Mouse (Mus musculus): ENCODE measurements at regions not wholly inside any gene's neighbourhood (a gene's known extent, or its start where the extent isn't known, plus 50 kb on each side); places are given as distances from the start of the nearest gene placed in this dataset.

- ATAC-seq (ENCODE audit: low read depth), result no peak
- no peak overlapping the region for H3K4me3 ChIP-seq (ENCODE audit: low read length)
- no peaks in the 10 kb centered on the region for H3K9me3 ChIP-seq (ENCODE audit: control insufficient read depth, low read length)
- H3K4me2 ChIP-seq (ENCODE audit: low read depth, low read length), result no peak overlapping the region
- H3K4me1 ChIP-seq (replicated peaks; ENCODE audit: control insufficient read depth, insufficient read depth, low read length), result no peaks in the 10 kb centered on the region
- H3K27me3 ChIP-seq (ENCODE audit: control insufficient read depth, insufficient read depth, low read depth, low read length), result no peaks in the 10 kb centered on the region
- H3K27ac ChIP-seq (ENCODE audit: low read length), result no peak overlapping the region
- 84% methylated on average over 4 of the region's 4 CpGs for WGBS
- no peaks in the 10 kb centered on the region for H3K36me3 ChIP-seq (ENCODE audit: control insufficient read depth, insufficient read depth, low read length)
- H3K9ac ChIP-seq (ENCODE audit: low read length), result no peak overlapping the region
These were observed 387.9 kb upstream of the Mki67 start for GRCm38 (mm10) chr7:136104021-136104420.

GRCm38 (mm10) chr7:136112163-136112562 is 396.0 kb upstream of the Mki67 start:
- H3K36me3 ChIP-seq (ENCODE audit: control insufficient read depth, insufficient read depth, low read length), result no peaks in the 10 kb centered on the region
- H3K4me2 ChIP-seq (ENCODE audit: low read depth, low read length), result no peak overlapping the region
- WGBS, result 36% methylated on average over 6 of the region's 6 CpGs
- no peak overlapping the region for H3K4me3 ChIP-seq (ENCODE audit: low read length)
- no peaks in the 10 kb centered on the region for H3K27me3 ChIP-seq (ENCODE audit: control insufficient read depth, insufficient read depth, low read depth, low read length)
- no peak overlapping the region for H3K9ac ChIP-seq (ENCODE audit: low read length)
- H3K27ac ChIP-seq (ENCODE audit: low read length), result peak overlapping the region; percentile 31; the same call in 1 of the 2 replicates
- no peaks in the 10 kb centered on the region for H3K4me1 ChIP-seq (replicated peaks; ENCODE audit: control insufficient read depth, insufficient read depth, low read length)
- 0 out of 2 replicates have a peak, but pooled peaks have one; percentile 54 for ATAC-seq (ENCODE audit: low read depth)
- H3K9me3 ChIP-seq (ENCODE audit: control insufficient read depth, low read length), result no peaks in the 10 kb centered on the region

GRCm38 (mm10) chr7:136120930-136121329 is 404.8 kb upstream of the Mki67 start:
- Histone ChIP-seq H3K4me1 (replicated peaks; ENCODE audit: control insufficient read depth, insufficient read depth, low read length) (0 out of 2 replicates have a peak, but pooled peaks cover 2% of the 10 kb centered on the region), H3K9ac (ENCODE audit: low read length) (no peak overlapping the region), H3K4me3 (ENCODE audit: low read length) (no peak overlapping the region), H3K4me2 (ENCODE audit: low read depth, low read length) (no peak overlapping the region), H3K27me3 (ENCODE audit: control insufficient read depth, insufficient read depth, low read depth, low read length) (no peaks in the 10 kb centered on the region), H3K36me3 (ENCODE audit: control insufficient read depth, insufficient read depth, low read length) (no peaks in the 10 kb centered on the region), H3K9me3 (ENCODE audit: control insufficient read depth, low read length) (no peaks in the 10 kb centered on the region), H3K27ac (ENCODE audit: low read length) (no peak overlapping the region)
- WGBS, result 23% methylated on average over 7 of the region's 7 CpGs
- ATAC-seq (ENCODE audit: low read depth), result no peak

GRCm38 (mm10) chr7:136121406-136121805 is 405.2 kb upstream of the Mki67 start:
- no peaks in the 10 kb centered on the region for H3K9me3 ChIP-seq (ENCODE audit: control insufficient read depth, low read length)
- no peak overlapping the region for H3K4me2 ChIP-seq (ENCODE audit: low read depth, low read length)
- 72% methylated on average over 1 of the region's 1 CpGs for WGBS
- no peak overlapping the region for H3K27ac ChIP-seq (ENCODE audit: low read length)
- ATAC-seq (ENCODE audit: low read depth), result no peak
- 0 out of 2 replicates have a peak, but pooled peaks cover 2% of the 10 kb centered on the region for H3K4me1 ChIP-seq (replicated peaks; ENCODE audit: control insufficient read depth, insufficient read depth, low read length)
- H3K9ac ChIP-seq (ENCODE audit: low read length), result no peak overlapping the region
- H3K4me3 ChIP-seq (ENCODE audit: low read length), result no peak overlapping the region
- no peaks in the 10 kb centered on the region for H3K36me3 ChIP-seq (ENCODE audit: control insufficient read depth, insufficient read depth, low read length)
- no peaks in the 10 kb centered on the region for H3K27me3 ChIP-seq (ENCODE audit: control insufficient read depth, insufficient read depth, low read depth, low read length)

GRCm38 (mm10) chr7:136124786-136125185 is 408.6 kb upstream of the Mki67 start:
- Histone ChIP-seq H3K36me3 (ENCODE audit: control insufficient read depth, insufficient read depth, low read length) (no peaks in the 10 kb centered on the region), H3K27ac (ENCODE audit: low read length) (no peak overlapping the region), H3K27me3 (ENCODE audit: control insufficient read depth, insufficient read depth, low read depth, low read length) (no peaks in the 10 kb centered on the region), H3K4me2 (ENCODE audit: low read depth, low read length) (no peak overlapping the region), H3K4me1 (replicated peaks; ENCODE audit: control insufficient read depth, insufficient read depth, low read length) (0 out of 2 replicates have a peak, but pooled peaks cover 2% of the 10 kb centered on the region), H3K4me3 (ENCODE audit: low read length) (no peak overlapping the region), H3K9me3 (ENCODE audit: control insufficient read depth, low read length) (no peaks in the 10 kb centered on the region), H3K9ac (ENCODE audit: low read length) (no peak overlapping the region)
- WGBS, result 49% methylated on average over 2 of the region's 2 CpGs
- ATAC-seq (ENCODE audit: low read depth), result no peak

- Histone ChIP-seq H3K27me3 (ENCODE audit: control insufficient read depth, insufficient read depth, low read depth, low read length) (no peaks in the 10 kb centered on the region), H3K4me1 (replicated peaks; ENCODE audit: control insufficient read depth, insufficient read depth, low read length) (0 out of 2 replicates have a peak, but pooled peaks cover 2% of the 10 kb centered on the region), H3K9me3 (ENCODE audit: control insufficient read depth, low read length) (no peaks in the 10 kb centered on the region), H3K9ac (ENCODE audit: low read length) (no peak overlapping the region), H3K27ac (ENCODE audit: low read length) (no peak overlapping the region), H3K36me3 (ENCODE audit: control insufficient read depth, insufficient read depth, low read length) (no peaks in the 10 kb centered on the region), H3K4me2 (ENCODE audit: low read depth, low read length) (no peak overlapping the region), H3K4me3 (ENCODE audit: low read length) (no peak overlapping the region)
- WGBS, result 80% methylated on average over 3 of the region's 3 CpGs
- ATAC-seq (ENCODE audit: low read depth), result no peak
These were observed 410.2 kb upstream of the Mki67 start for GRCm38 (mm10) chr7:136126393-136126792.

- H3K27me3 ChIP-seq (ENCODE audit: control insufficient read depth, insufficient read depth, low read depth, low read length), result no peaks in the 10 kb centered on the region
- no peaks in the 10 kb centered on the region for H3K36me3 ChIP-seq (ENCODE audit: control insufficient read depth, insufficient read depth, low read length)
- H3K9ac ChIP-seq (ENCODE audit: low read length), result no peak overlapping the region
- ATAC-seq (ENCODE audit: low read depth), result no peak
- H3K4me2 ChIP-seq (ENCODE audit: low read depth, low read length), result no peak overlapping the region
- 0 out of 2 replicates have a peak, but pooled peaks cover 2% of the 10 kb centered on the region for H3K4me1 ChIP-seq (replicated peaks; ENCODE audit: control insufficient read depth, insufficient read depth, low read length)
- H3K9me3 ChIP-seq (ENCODE audit: control insufficient read depth, low read length), result no peaks in the 10 kb centered on the region
- no peak overlapping the region for H3K27ac ChIP-seq (ENCODE audit: low read length)
- H3K4me3 ChIP-seq (ENCODE audit: low read length), result no peak overlapping the region
- WGBS, result 66% methylated on average over 2 of the region's 2 CpGs
These were observed 411.4 kb upstream of the Mki67 start for GRCm38 (mm10) chr7:136127576-136127975.

GRCm38 (mm10) chr7:136129721-136130123 is 413.6 kb upstream of the Mki67 start:
- Histone ChIP-seq H3K9ac (ENCODE audit: low read length) (no peak overlapping the region), H3K27ac (ENCODE audit: low read length) (no peak overlapping the region), H3K4me2 (ENCODE audit: low read depth, low read length) (no peak overlapping the region), H3K9me3 (ENCODE audit: control insufficient read depth, low read length) (no peaks in the 10 kb centered on the region), H3K36me3 (ENCODE audit: control insufficient read depth, insufficient read depth, low read length) (no peaks in the 10 kb centered on the region), H3K27me3 (ENCODE audit: control insufficient read depth, insufficient read depth, low read depth, low read length) (no peaks in the 10 kb centered on the region), H3K4me1 (replicated peaks; ENCODE audit: control insufficient read depth, insufficient read depth, low read length) (0 out of 2 replicates have a peak, but pooled peaks cover 2% of the 10 kb centered on the region), H3K4me3 (ENCODE audit: low read length) (no peak overlapping the region)
- 54% methylated on average over 7 of the region's 7 CpGs for WGBS
- no peak for ATAC-seq (ENCODE audit: low read depth)

GRCm38 (mm10) chr7:136130666-136131239 is 414.6 kb upstream of the Mki67 start:
- Histone ChIP-seq H3K36me3 (ENCODE audit: control insufficient read depth, insufficient read depth, low read length) (no peaks in the 10 kb centered on the region), H3K27ac (ENCODE audit: low read length) (no peak overlapping the region), H3K4me1 (replicated peaks; ENCODE audit: control insufficient read depth, insufficient read depth, low read length) (no peaks in the 10 kb centered on the region), H3K9ac (ENCODE audit: low read length) (no peak overlapping the region), H3K4me3 (ENCODE audit: low read length) (no peak overlapping the region), H3K27me3 (ENCODE audit: control insufficient read depth, insufficient read depth, low read depth, low read length) (no peaks in the 10 kb centered on the region), H3K4me2 (ENCODE audit: low read depth, low read length) (no peak overlapping the region), H3K9me3 (ENCODE audit: control insufficient read depth, low read length) (no peaks in the 10 kb centered on the region)
- ATAC-seq (ENCODE audit: low read depth), result no peak
- WGBS, result 54% methylated on average over 10 of the region's 10 CpGs
